Mouse (Mus musculus) liver, embryonic 13.5 days (tissue): ENCODE measurements around the gene Dock8. TPM values are rescaled to one million over a fixed set of nuclear protein-coding genes. Genes with fewer than 3 reads are reported as not detected.
"Not testable (repeated sequence)": the region's sequence is repeated elsewhere in the genome, so short reads cannot be mapped to it uniquely, and the experiment has no call there.

Experiments used
- ATAC-seq: fragments of 200-750 bp; cut with Nextera tagmentation; 2 replicates; pipeline ENCODE4 v1.8.0; 2017; ENCODE audit warnings: low read depth, mild to moderate bottlenecking, moderate number of reproducible peaks, moderate library complexity
- DNase-seq: peaks from one replicate; pipeline ENCODE4 v3.0.0; 2022
- H3K27ac ChIP-seq: fragments of 300-500 bp; sonication (generic); 2 replicates; pipeline ENCODE4 v1.5.1; 2015; ENCODE audit warnings: moderate library complexity, mild to moderate bottlenecking, inconsistent platforms
- H3K27me3 ChIP-seq: fragments of 300-500 bp; sonication (generic); 2 replicates; pipeline ENCODE4 v1.6.1; 2015; ENCODE audit warnings: mild to moderate bottlenecking, inconsistent platforms
- H3K36me3 ChIP-seq: fragments of 300-500 bp; sonication (generic); 2 replicates; pipeline ENCODE4 v1.6.1; 2015; ENCODE audit warnings: mild to moderate bottlenecking, inconsistent platforms
- H3K4me1 ChIP-seq: fragments of 300-500 bp; sonication (generic); replicated peaks from 2 replicates; pipeline ENCODE4 v1.6.1; 2015; ENCODE audit warnings: inconsistent platforms
- H3K4me2 ChIP-seq: fragments of 300-500 bp; sonication (generic); 2 replicates; pipeline ENCODE4 v1.6.1; 2015; ENCODE audit warnings: inconsistent platforms, mild to moderate bottlenecking, moderate library complexity
- H3K4me3 ChIP-seq: fragments of 300-500 bp; sonication (generic); replicated peaks from 2 replicates; pipeline ENCODE4 v1.5.1; 2015; ENCODE audit warnings: mild to moderate bottlenecking, inconsistent platforms
- H3K9ac ChIP-seq: fragments of 300-500 bp; sonication (generic); 2 replicates; pipeline ENCODE4 v1.6.1; 2015; ENCODE audit warnings: mild to moderate bottlenecking, inconsistent platforms
- H3K9me3 ChIP-seq: fragments of 300-500 bp; sonication (generic); replicated peaks from 2 replicates; pipeline ENCODE4 v1.6.1; 2016; ENCODE audit warnings: inconsistent platforms
- WGBS: fragments of 180-500 bp; shearing (Covaris S2); methylation state at CpG from one replicate; pipeline ENCODE4 v1.1.7; 2015; ENCODE audit not compliant: insufficient replicate concordance; 5-methylcytosine and 5-hydroxymethylcytosine counted together
- polyA plus RNA-seq: library from polyadenylated mRNA; unstranded; fragments of >200 nt; fragmentation: Nextera tagmentation; extraction: Ambion mirVana; gene quantifications from 2 replicates; pipeline ENCODE4 v1.2.1, GENCODE M21; 2015

Gene Dock8
- polyA plus RNA-seq, 1 experiment from 2014 or later, result 6.7 TPM

DNA sequence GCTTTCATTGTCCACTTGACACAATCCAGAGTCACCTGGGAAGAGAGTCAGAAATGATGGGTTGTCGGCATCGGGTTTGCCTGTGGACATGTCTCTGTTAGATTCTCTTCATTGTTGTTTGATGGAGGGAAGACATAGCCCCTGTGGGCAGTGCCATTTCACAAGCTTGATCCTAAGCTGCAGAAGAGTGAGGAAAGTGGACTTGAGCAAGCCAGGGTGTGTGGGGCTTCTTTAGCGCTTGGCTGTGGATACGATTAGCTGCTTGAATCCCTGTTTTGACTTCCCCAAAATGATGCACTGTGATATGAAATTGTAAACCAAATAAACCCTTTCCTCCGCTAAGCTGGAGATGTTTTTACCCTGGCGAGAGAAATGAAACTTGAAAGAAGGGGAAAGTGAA lies 2.7 kb downstream of the Dock8 start:
- H3K27ac ChIP-seq, result no peak overlapping the region
- H3K4me3 ChIP-seq, result 0 out of 2 replicates have a peak overlapping the region, but pooled peaks have one; percentile 76

GRCm38 (mm10) chr19:25002828-25003227 lies 3.5 kb downstream of the Dock8 start:
- no peaks in the 10 kb centered on the region for H3K27me3 ChIP-seq
- H3K4me2 ChIP-seq, result no peak overlapping the region
- H3K36me3 ChIP-seq, result no peaks in the 10 kb centered on the region
- ATAC-seq (no peak), DNase-seq (no peak)
- H3K4me1 ChIP-seq, result peaks cover 60% of the 10 kb centered on the region
- no peak overlapping the region for H3K4me3 ChIP-seq
- no peaks in the 10 kb centered on the region for H3K9me3 ChIP-seq
- H3K9ac ChIP-seq, result no peak overlapping the region
- H3K27ac ChIP-seq, result no peak overlapping the region
- WGBS, result 37% methylated on average over 3 of the region's 3 CpGs

More for the DNA sequence above, 2.7 kb downstream of the Dock8 start:
- H3K27me3 ChIP-seq, result no peaks in the 10 kb centered on the region
- no peak for DNase-seq
- no peak overlapping the region for H3K9ac ChIP-seq
- H3K9me3 ChIP-seq, result no peaks in the 10 kb centered on the region
- no peak for ATAC-seq
- no peaks in the 10 kb centered on the region for H3K36me3 ChIP-seq
- H3K4me1 ChIP-seq, result peaks cover 68% of the 10 kb centered on the region
- H3K4me2 ChIP-seq, result peak overlapping the region; percentile 87
- 60% methylated on average over 6 of the region's 6 CpGs for WGBS

GRCm38 (mm10) chr19:25003810-25004209 lies 4.5 kb downstream of the Dock8 start:
- Histone ChIP-seq H3K4me2 (no peak overlapping the region), H3K9ac (no peak overlapping the region)

GRCm38 (mm10) chr19:25006686-25007085 lies 7.4 kb downstream of the Dock8 start:
- Histone ChIP-seq H3K36me3 (no peaks in the 10 kb centered on the region), H3K9ac (no peak overlapping the region), H3K4me3 (no peak overlapping the region), H3K4me2 (no peak overlapping the region), H3K27ac (no peak overlapping the region), H3K27me3 (no peaks in the 10 kb centered on the region), H3K4me1 (peaks cover 38% of the 10 kb centered on the region), H3K9me3 (no peaks in the 10 kb centered on the region)
- ATAC-seq, result no peak
- WGBS, result 53% methylated on average over 1 of the region's 1 CpGs
- no peak for DNase-seq

More at GRCm38 (mm10) chr19:25003810-25004209, 4.5 kb downstream of the Dock8 start:
- Histone ChIP-seq H3K4me1 (peaks cover 55% of the 10 kb centered on the region), H3K36me3 (no peaks in the 10 kb centered on the region), H3K27ac (no peak overlapping the region), H3K9me3 (no peaks in the 10 kb centered on the region), H3K27me3 (no peaks in the 10 kb centered on the region), H3K4me3 (no peak overlapping the region)
- 59% methylated on average over 4 of the region's 4 CpGs for WGBS
- ATAC-seq (no peak), DNase-seq (no peak)

DNA sequence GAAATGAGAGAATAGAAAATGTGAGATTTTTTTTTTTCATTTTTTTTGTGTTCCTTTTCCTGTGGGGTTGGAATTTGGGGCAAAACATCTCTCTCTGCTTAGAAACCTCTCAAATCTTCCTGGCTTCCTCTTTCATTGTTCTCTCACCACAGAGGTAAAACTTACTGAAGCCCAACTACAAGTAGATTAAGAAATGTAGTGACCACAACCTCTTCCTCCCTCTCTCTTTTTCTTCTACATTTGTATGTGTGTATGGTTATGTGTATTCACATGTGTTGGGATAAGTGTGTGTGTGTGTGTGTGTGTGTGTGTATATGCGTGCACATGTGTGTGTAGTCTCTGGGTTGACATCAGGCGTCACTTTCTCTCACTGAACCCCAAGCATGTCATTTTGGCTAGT lies 9.2 kb downstream of the Dock8 start:
- 61% methylated on average over 2 of the region's 2 CpGs for WGBS
- peaks cover 24% of the 10 kb centered on the region for H3K4me1 ChIP-seq
- no peak overlapping the region for H3K9ac ChIP-seq
- H3K36me3 ChIP-seq, result no peaks in the 10 kb centered on the region
- no peak for DNase-seq
- H3K4me2 ChIP-seq, result no peak overlapping the region
- ATAC-seq, result no peak
- H3K4me3 ChIP-seq, result no peak overlapping the region
- H3K27ac ChIP-seq, result no peak overlapping the region
- no peaks in the 10 kb centered on the region for H3K9me3 ChIP-seq
- H3K27me3 ChIP-seq, result no peaks in the 10 kb centered on the region

DNA sequence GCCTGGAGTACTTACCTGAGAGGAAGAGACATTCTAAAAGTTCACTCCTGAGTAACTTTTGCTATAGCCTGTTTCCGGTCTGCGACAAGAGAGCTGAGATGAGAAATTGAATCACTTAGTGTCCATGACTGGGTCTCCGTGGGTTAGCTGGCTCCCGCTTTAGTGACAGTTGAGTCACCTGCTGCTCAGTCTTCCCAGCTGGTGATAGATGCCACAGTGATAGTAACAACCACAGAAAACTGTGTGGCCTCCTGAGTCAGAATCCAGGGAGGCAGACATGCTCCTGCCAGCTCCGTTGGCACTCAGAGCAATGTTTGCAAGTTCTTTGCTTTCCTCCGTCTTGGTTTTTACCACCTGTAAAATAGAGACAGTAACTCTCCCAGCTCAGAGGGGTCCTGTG lies 23.4 kb downstream of the Dock8 start:
- WGBS, result 79% methylated on average over 6 of the region's 6 CpGs
- no peak for ATAC-seq

DNA sequence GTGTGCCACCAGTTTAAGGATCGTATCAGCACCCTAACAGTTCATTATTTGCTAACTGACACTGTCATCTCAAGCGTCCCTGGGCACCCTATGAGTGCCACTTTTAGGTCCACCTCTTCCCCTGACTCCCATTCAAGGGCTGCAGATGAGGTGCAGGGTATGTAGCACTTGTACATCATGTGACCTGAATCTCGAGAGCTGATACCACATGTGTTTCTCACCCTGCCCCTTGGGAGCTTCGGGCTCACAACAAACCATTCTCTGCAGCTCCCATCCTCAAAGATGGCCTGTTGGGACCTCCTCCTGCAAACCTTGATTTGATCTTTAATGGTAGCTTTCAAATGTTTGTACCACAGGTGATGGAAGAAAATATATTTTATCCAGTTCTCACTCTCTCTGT lies 32.4 kb downstream of the Dock8 start:
- Histone ChIP-seq H3K9me3 (no peaks in the 10 kb centered on the region), H3K4me2 (no peak overlapping the region), H3K4me1 (peaks cover 6% of the 10 kb centered on the region), H3K27me3 (no peaks in the 10 kb centered on the region), H3K4me3 (no peak overlapping the region), H3K36me3 (no peaks in the 10 kb centered on the region), H3K9ac (no peak overlapping the region), H3K27ac (no peak overlapping the region)
- DNase-seq (no peak), ATAC-seq (no peak)
- WGBS, result 63% methylated on average over 4 of the region's 4 CpGs

More for the DNA sequence above, 23.4 kb downstream of the Dock8 start:
- Histone ChIP-seq H3K9ac (no peak overlapping the region), H3K36me3 (no peaks in the 10 kb centered on the region), H3K4me1 (no peaks in the 10 kb centered on the region), H3K27ac (no peak overlapping the region), H3K4me2 (no peak overlapping the region), H3K27me3 (no peaks in the 10 kb centered on the region), H3K9me3 (no peaks in the 10 kb centered on the region), H3K4me3 (no peak overlapping the region)
- no peak for DNase-seq

GRCm38 (mm10) chr19:25033008-25033407 lies 33.7 kb downstream of the Dock8 start:
- not testable (repeated sequence) for H3K27me3 ChIP-seq, DNase-seq, H3K9me3 ChIP-seq, H3K9ac ChIP-seq, H3K4me2 ChIP-seq, H3K27ac ChIP-seq, H3K4me3 ChIP-seq, ATAC-seq, H3K36me3 ChIP-seq
- WGBS, result 74% methylated on average over 7 of the region's 18 CpGs
- peaks cover 12% of the 10 kb centered on the region for H3K4me1 ChIP-seq

DNA sequence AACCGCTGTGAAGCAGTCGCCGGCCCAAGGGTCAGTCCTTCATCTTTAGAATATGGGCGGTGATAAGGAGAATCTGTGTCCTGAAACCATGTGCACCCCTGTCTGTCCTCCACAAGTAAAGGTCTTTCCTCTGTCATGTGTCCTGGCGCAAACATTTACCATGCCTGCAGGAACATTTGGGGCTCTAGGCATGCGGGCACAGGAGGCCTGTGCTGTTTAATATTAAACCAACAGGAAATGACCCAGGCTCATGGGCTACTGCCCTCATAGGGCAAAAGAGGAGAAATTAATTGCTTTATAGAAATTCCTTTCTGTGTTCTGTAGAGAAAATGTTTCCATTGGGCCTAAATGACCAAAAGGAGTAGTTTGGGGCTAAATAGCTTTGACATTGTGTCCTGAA lies 36.5 kb downstream of the Dock8 start:
- Histone ChIP-seq H3K27ac (no peak overlapping the region), H3K9ac (no peak overlapping the region), H3K4me1 (peaks cover 12% of the 10 kb centered on the region), H3K4me2 (no peak overlapping the region), H3K9me3 (no peaks in the 10 kb centered on the region), H3K36me3 (no peaks in the 10 kb centered on the region), H3K27me3 (no peaks in the 10 kb centered on the region), H3K4me3 (no peak overlapping the region)
- DNase-seq (no peak), ATAC-seq (no peak)
- 82% methylated on average over 6 of the region's 6 CpGs for WGBS

- H3K36me3 ChIP-seq, result no peaks in the 10 kb centered on the region
- H3K4me2 ChIP-seq, result no peak overlapping the region
- H3K4me1 ChIP-seq, result peaks cover 12% of the 10 kb centered on the region
- ATAC-seq (no peak), DNase-seq (no peak)
- no peaks in the 10 kb centered on the region for H3K27me3 ChIP-seq
- H3K27ac ChIP-seq, result peak overlapping the region; percentile 29; the same call in 1 of the 2 replicates
- no peaks in the 10 kb centered on the region for H3K9me3 ChIP-seq
- no peak overlapping the region for H3K9ac ChIP-seq
- no peak overlapping the region for H3K4me3 ChIP-seq
- WGBS, result 52% methylated on average over 5 of the region's 5 CpGs
These were observed 37.5 kb downstream of the Dock8 start for GRCm38 (mm10) chr19:25036784-25037183.

DNA sequence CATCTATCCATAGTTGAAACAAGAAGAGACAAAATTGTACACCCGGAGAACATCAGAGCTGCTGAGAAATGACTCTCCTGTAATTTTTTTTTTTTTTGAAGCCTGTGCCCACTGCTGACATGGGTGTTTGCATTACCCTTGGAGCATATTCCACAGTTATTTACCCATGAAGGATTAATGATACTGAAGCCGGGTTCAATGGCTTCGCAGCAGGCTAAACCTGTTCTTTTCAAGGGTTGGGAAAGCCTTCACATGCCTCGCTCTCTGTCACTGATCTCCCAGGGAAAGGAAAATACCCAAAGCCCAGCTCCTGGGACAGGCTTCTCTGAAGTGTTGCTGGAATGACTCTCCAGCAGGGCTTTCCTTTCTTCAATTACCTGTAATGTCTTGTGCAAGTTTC lies 37.9 kb downstream of the Dock8 start:
- DNase-seq, result no peak
- Histone ChIP-seq H3K4me3 (no peak overlapping the region), H3K9ac (no peak overlapping the region), H3K9me3 (no peaks in the 10 kb centered on the region), H3K36me3 (no peaks in the 10 kb centered on the region), H3K4me1 (peaks cover 12% of the 10 kb centered on the region), H3K27ac (no peak overlapping the region), H3K4me2 (no peak overlapping the region), H3K27me3 (no peaks in the 10 kb centered on the region)
- ATAC-seq, result no peak
- 81% methylated on average over 4 of the region's 4 CpGs for WGBS

- Histone ChIP-seq H3K9ac (no peak overlapping the region), H3K27me3 (no peaks in the 10 kb centered on the region), H3K4me3 (no peak overlapping the region), H3K9me3 (no peaks in the 10 kb centered on the region), H3K36me3 (no peaks in the 10 kb centered on the region), H3K4me2 (no peak overlapping the region), H3K4me1 (peaks cover 20% of the 10 kb centered on the region), H3K27ac (no peak overlapping the region)
- DNase-seq (no peak), ATAC-seq (no peak)
- 49% methylated on average over 6 of the region's 6 CpGs for WGBS
These were observed 39.0 kb downstream of the Dock8 start for GRCm38 (mm10) chr19:25038293-25038692.
